Mouse (Mus musculus): ENCODE measurements around the gene Cyp20a1. TPM values are rescaled to one million over a fixed set of nuclear protein-coding genes. Genes with fewer than 3 reads are reported as not detected.

The Cyp20a1 gene
- polyA plus RNA-seq, 1 experiment from 2014 or later, result 22.2 TPM

GRCm38 (mm10) chr1:60431531-60431930 is 88.4 kb downstream of the Cyp20a1 start:
- H3K4me2 ChIP-seq (ENCODE audit: low read depth, low read length), result no peak overlapping the region
- no peaks in the 10 kb centered on the region for H3K36me3 ChIP-seq (ENCODE audit: control insufficient read depth, insufficient read depth, low read length)
- WGBS, result 80% methylated on average over 5 of the region's 5 CpGs
- ATAC-seq (ENCODE audit: insufficient read depth, low FRiP score), result no peak
- H3K4me1 ChIP-seq (ENCODE audit: control insufficient read depth, insufficient read depth, low read length), result no peaks in the 10 kb centered on the region
- H3K27me3 ChIP-seq (ENCODE audit: control insufficient read depth, insufficient read depth, low read length), result no peaks in the 10 kb centered on the region
- no peak overlapping the region for H3K27ac ChIP-seq (ENCODE audit: low read length)
- H3K9ac ChIP-seq (ENCODE audit: low read length), result no peak overlapping the region
- no peaks in the 10 kb centered on the region for H3K9me3 ChIP-seq (replicated peaks; ENCODE audit: control insufficient read depth, low read length)
- H3K4me3 ChIP-seq (replicated peaks; ENCODE audit: low read length), result no peak overlapping the region

GRCm38 (mm10) chr1:60432497-60432896 is 89.4 kb downstream of the Cyp20a1 start:
- H3K36me3 ChIP-seq (ENCODE audit: control insufficient read depth, insufficient read depth, low read length), result no peaks in the 10 kb centered on the region
- WGBS, result 19% methylated on average over 1 of the region's 1 CpGs
- H3K4me3 ChIP-seq (replicated peaks; ENCODE audit: low read length), result no peak overlapping the region
- H3K27me3 ChIP-seq (ENCODE audit: control insufficient read depth, insufficient read depth, low read length), result no peaks in the 10 kb centered on the region
- no peak for ATAC-seq (ENCODE audit: insufficient read depth, low FRiP score)
- H3K27ac ChIP-seq (ENCODE audit: low read length), result no peak overlapping the region
- no peak overlapping the region for H3K4me2 ChIP-seq (ENCODE audit: low read depth, low read length)
- H3K9ac ChIP-seq (ENCODE audit: low read length), result no peak overlapping the region
- H3K9me3 ChIP-seq (replicated peaks; ENCODE audit: control insufficient read depth, low read length), result no peaks in the 10 kb centered on the region
- no peaks in the 10 kb centered on the region for H3K4me1 ChIP-seq (ENCODE audit: control insufficient read depth, insufficient read depth, low read length)

Other genes with a start within 250 kb of the Cyp20a1 start
- gene Carf, start 245.1 kb upstream of the Cyp20a1 start, polyA plus RNA-seq (2015; fragmentation: Nextera tagmentation; extraction: Ambion mirVana), result 5.2 and 5.7 TPM in 2 replicates
- 41.6 and 42.2 TPM in 2 replicates for gene Wdr12, start 244.7 kb upstream of the Cyp20a1 start, polyA plus RNA-seq (2015; fragmentation: Nextera tagmentation; extraction: Ambion mirVana)
- gene Nbeal1, start 162.7 kb upstream of the Cyp20a1 start, polyA plus RNA-seq (2015; fragmentation: Nextera tagmentation; extraction: Ambion mirVana), result 7.1 and 7.8 TPM in 2 replicates
- gene Abi2, start 66.3 kb downstream of the Cyp20a1 start, polyA plus RNA-seq (2015; fragmentation: Nextera tagmentation; extraction: Ambion mirVana), result 16.2 and 16.3 TPM in 2 replicates
- gene Raph1, start 223.8 kb downstream of the Cyp20a1 start, polyA plus RNA-seq (2015; fragmentation: Nextera tagmentation; extraction: Ambion mirVana), result 24.1 and 26.5 TPM in 2 replicates